Mouse (Mus musculus) granulocyte monocyte progenitor cell, adult 5-6 weeks (primary cell): Measurements from ENCODE around the gene 2210407C18Rik. TPM values are rescaled to one million over a fixed set of nuclear protein-coding genes. Genes with fewer than 3 reads are reported as not detected.

Experiments used
- ATAC-seq: replicated peaks from 2 replicates; pipeline ENCODE4 v1.8.0; 2016; ENCODE audit warnings: mild to moderate bottlenecking, moderate TSS enrichment, inconsistent platforms; ENCODE audit not compliant: poor library complexity, severe bottlenecking
- total RNA-seq, 2 experiments: library from RNA; stranded (forward) in 1 of 2; stranded (reverse) in 1 of 2; fragments of 200-712, 200-1000 nt in 1 of 2; fragments of >200 nt in 1 of 2; fragmentation: Nextera tagmentation in 1 of 2; gene quantifications; 2 replicates each; pipeline ENCODE4 v1.2.3; 2014 to 2017

The 2210407C18Rik gene
- total RNA-seq, 2 experiments from 2014 or later, result not detected

GRCm38 (mm10) chr11:58602800-58603560, 12.9 kb downstream of the 2210407C18Rik start:
- ATAC-seq, result no peak

GRCm38 (mm10) chr11:58602062-58602461, 13.8 kb downstream of the 2210407C18Rik start:
- no peak for ATAC-seq

GRCm38 (mm10) chr11:58597837-58598236, 18.0 kb downstream of the 2210407C18Rik start:
- ATAC-seq, result no peak

- ATAC-seq, result no peak
Measured at GRCm38 (mm10) chr11:58594814-58595213, 21.1 kb downstream of the 2210407C18Rik start, which contains the start of gene Olfr324. TSS of gene Olfr324 (plus strand) at chr11:58595114.

GRCm38 (mm10) chr11:58588620-58589250, 27.1 kb downstream of the 2210407C18Rik start:
- no peak for ATAC-seq

- ATAC-seq, result no peak
Measured at GRCm38 (mm10) chr11:58587898-58588348, 28.0 kb downstream of the 2210407C18Rik start.

- no peak for ATAC-seq
Measured at GRCm38 (mm10) chr11:58578636-58579035, 37.2 kb downstream of the 2210407C18Rik start.

GRCm38 (mm10) chr11:58577430-58577829, 38.4 kb downstream of the 2210407C18Rik start, which contains the start of gene Olfr325:
TSS of gene Olfr325 (plus strand) at chr11:58577730.
- ATAC-seq, result no peak

GRCm38 (mm10) chr11:58570405-58570804, 45.5 kb downstream of the 2210407C18Rik start, which contains the start of gene Olfr224:
TSS of gene Olfr224 (minus strand) at chr11:58570553.
- ATAC-seq, result no peak

Other genes starting within 250 kb of the 2210407C18Rik start
- gene Lypd8, start 237.0 kb downstream of the 2210407C18Rik start, total RNA-seq (2014; fragmentation: Nextera tagmentation), result not detected in 2 replicates
- not detected in 2 replicates for gene Lypd8, start 237.0 kb downstream of the 2210407C18Rik start, total RNA-seq (2017)
- gene 1810065E05Rik, start 195.0 kb downstream of the 2210407C18Rik start, total RNA-seq (2014; fragmentation: Nextera tagmentation), result not detected in 2 replicates
- gene 1810065E05Rik, start 195.0 kb downstream of the 2210407C18Rik start, total RNA-seq (2017), result not detected in 2 replicates
- gene Gm12253, start 183.5 kb downstream of the 2210407C18Rik start, total RNA-seq (2014; fragmentation: Nextera tagmentation), result not detected in 2 replicates
- not detected in 2 replicates for gene Gm12253, start 183.5 kb downstream of the 2210407C18Rik start, total RNA-seq (2017)
- not detected in 2 replicates for gene Lypd9, start 163.2 kb downstream of the 2210407C18Rik start, total RNA-seq (2014; fragmentation: Nextera tagmentation)
- gene Lypd9, start 163.2 kb downstream of the 2210407C18Rik start, total RNA-seq (2017), result not detected in 2 replicates
- not detected in 2 replicates for gene Olfr30, start 153.8 kb downstream of the 2210407C18Rik start, total RNA-seq (2014; fragmentation: Nextera tagmentation)
- gene Olfr30, start 153.8 kb downstream of the 2210407C18Rik start, total RNA-seq (2017), result not detected in 2 replicates
- not detected in 2 replicates for gene Olfr332, start 123.5 kb downstream of the 2210407C18Rik start, total RNA-seq (2014; fragmentation: Nextera tagmentation)
- not detected in 2 replicates for gene Olfr332, start 123.5 kb downstream of the 2210407C18Rik start, total RNA-seq (2017)
- not detected in 2 replicates for gene Olfr331, start 113.5 kb downstream of the 2210407C18Rik start, total RNA-seq (2014; fragmentation: Nextera tagmentation)
- gene Olfr331, start 113.5 kb downstream of the 2210407C18Rik start, total RNA-seq (2017), result not detected in 2 replicates
- not detected in 2 replicates for gene Olfr330, start 81.2 kb downstream of the 2210407C18Rik start, total RNA-seq (2014; fragmentation: Nextera tagmentation)
- not detected in 2 replicates for gene Olfr330, start 81.2 kb downstream of the 2210407C18Rik start, total RNA-seq (2017)
- not detected in 2 replicates for gene Olfr329-ps, start 69.7 kb downstream of the 2210407C18Rik start, total RNA-seq (2014; fragmentation: Nextera tagmentation)
- gene Olfr329-ps, start 69.7 kb downstream of the 2210407C18Rik start, total RNA-seq (2017), result not detected in 2 replicates
- not detected in 2 replicates for gene Olfr328, start 60.4 kb downstream of the 2210407C18Rik start, total RNA-seq (2014; fragmentation: Nextera tagmentation)
- not detected in 2 replicates for gene Olfr328, start 60.4 kb downstream of the 2210407C18Rik start, total RNA-seq (2017)
- gene Olfr224, start 45.5 kb downstream of the 2210407C18Rik start, total RNA-seq (2014; fragmentation: Nextera tagmentation), result not detected in 2 replicates
- gene Olfr224, start 45.5 kb downstream of the 2210407C18Rik start, total RNA-seq (2017), result not detected in 2 replicates
- gene Olfr325, start 38.3 kb downstream of the 2210407C18Rik start, total RNA-seq (2014; fragmentation: Nextera tagmentation), result not detected in 2 replicates
- not detected in 2 replicates for gene Olfr325, start 38.3 kb downstream of the 2210407C18Rik start, total RNA-seq (2017)
- gene Olfr324, start 21.0 kb downstream of the 2210407C18Rik start, total RNA-seq (2014; fragmentation: Nextera tagmentation), result not detected in 2 replicates
- gene Olfr324, start 21.0 kb downstream of the 2210407C18Rik start, total RNA-seq (2017), result not detected in 2 replicates
- gene Olfr323, start 14.4 kb upstream of the 2210407C18Rik start, total RNA-seq (2014; fragmentation: Nextera tagmentation), result not detected in 2 replicates
- not detected in 2 replicates for gene Olfr323, start 14.4 kb upstream of the 2210407C18Rik start, total RNA-seq (2017)
- gene Trim58, start 24.4 kb upstream of the 2210407C18Rik start, total RNA-seq (2014; fragmentation: Nextera tagmentation), result 1.4 and 1.6 TPM in 2 replicates
- 0.31 and 0.56 TPM in 2 replicates for gene Trim58, start 24.4 kb upstream of the 2210407C18Rik start, total RNA-seq (2017)
- not detected in 2 replicates for gene Olfr322, start 42.7 kb upstream of the 2210407C18Rik start, total RNA-seq (2014; fragmentation: Nextera tagmentation)
- gene Olfr322, start 42.7 kb upstream of the 2210407C18Rik start, total RNA-seq (2017), result not detected in 2 replicates
- gene Olfr320, start 65.0 kb upstream of the 2210407C18Rik start, total RNA-seq (2014; fragmentation: Nextera tagmentation), result not detected in 2 replicates
- not detected in 2 replicates for gene Olfr320, start 65.0 kb upstream of the 2210407C18Rik start, total RNA-seq (2017)
- not detected in 2 replicates for gene Olfr319, start 83.1 kb upstream of the 2210407C18Rik start, total RNA-seq (2014; fragmentation: Nextera tagmentation)
- gene Olfr319, start 83.1 kb upstream of the 2210407C18Rik start, total RNA-seq (2017), result not detected in 2 replicates
- gene Olfr318, start 107.9 kb upstream of the 2210407C18Rik start, total RNA-seq (2014; fragmentation: Nextera tagmentation), result not detected in 2 replicates
- gene Olfr318, start 107.9 kb upstream of the 2210407C18Rik start, total RNA-seq (2017), result not detected in 2 replicates
- not detected in 2 replicates for gene Olfr317, start 123.1 kb upstream of the 2210407C18Rik start, total RNA-seq (2014; fragmentation: Nextera tagmentation)
- not detected in 2 replicates for gene Olfr317, start 123.1 kb upstream of the 2210407C18Rik start, total RNA-seq (2017)
- not detected in 2 replicates for gene Olfr316, start 136.7 kb upstream of the 2210407C18Rik start, total RNA-seq (2014; fragmentation: Nextera tagmentation)
- not detected in 2 replicates for gene Olfr316, start 136.7 kb upstream of the 2210407C18Rik start, total RNA-seq (2017)
- not detected in 2 replicates for gene Olfr315, start 157.1 kb upstream of the 2210407C18Rik start, total RNA-seq (2014; fragmentation: Nextera tagmentation)
- not detected in 2 replicates for gene Olfr315, start 157.1 kb upstream of the 2210407C18Rik start, total RNA-seq (2017)
- gene Olfr314, start 166.9 kb upstream of the 2210407C18Rik start, total RNA-seq (2014; fragmentation: Nextera tagmentation), result not detected in 2 replicates
- not detected in 2 replicates for gene Olfr314, start 166.9 kb upstream of the 2210407C18Rik start, total RNA-seq (2017)
- not detected in 2 replicates for gene Fam183b, start 185.9 kb upstream of the 2210407C18Rik start, total RNA-seq (2014; fragmentation: Nextera tagmentation)
- gene Fam183b, start 185.9 kb upstream of the 2210407C18Rik start, total RNA-seq (2017), result not detected in 2 replicates
- not detected in 2 replicates for gene Olfr313, start 198.9 kb upstream of the 2210407C18Rik start, total RNA-seq (2014; fragmentation: Nextera tagmentation)
- not detected in 2 replicates for gene Olfr313, start 198.9 kb upstream of the 2210407C18Rik start, total RNA-seq (2017)
- gene Olfr312, start 213.2 kb upstream of the 2210407C18Rik start, total RNA-seq (2014; fragmentation: Nextera tagmentation), result not detected in 2 replicates
- not detected in 2 replicates for gene Olfr312, start 213.2 kb upstream of the 2210407C18Rik start, total RNA-seq (2017)
- gene Olfr311, start 223.2 kb upstream of the 2210407C18Rik start, total RNA-seq (2014; fragmentation: Nextera tagmentation), result not detected in 2 replicates
- gene Olfr311, start 223.2 kb upstream of the 2210407C18Rik start, total RNA-seq (2017), result not detected in 2 replicates
- gene Gm12258, start 231.1 kb upstream of the 2210407C18Rik start, total RNA-seq (2014; fragmentation: Nextera tagmentation), result 4.1 and 6.7 TPM in 2 replicates
- gene Gm12258, start 231.1 kb upstream of the 2210407C18Rik start, total RNA-seq (2017), result 0.67 and 2.3 TPM in 2 replicates